Mouse (Mus musculus) stomach, postnatal 0 days (tissue): ENCODE data around the gene Nsun2.

Experiments
- CTCF ChIP-seq: IDR thresholded peaks from 2 replicates; pipeline ENCODE4 v1.5.1; 2016; ENCODE audit warnings: antibody characterized with exemption, low read depth, mild to moderate bottlenecking, moderate library complexity
- EP300 ChIP-seq: optimal IDR thresholded peaks from 2 replicates; pipeline ENCODE3; 2016; ENCODE audit warnings: antibody characterized with exemption

DNA sequence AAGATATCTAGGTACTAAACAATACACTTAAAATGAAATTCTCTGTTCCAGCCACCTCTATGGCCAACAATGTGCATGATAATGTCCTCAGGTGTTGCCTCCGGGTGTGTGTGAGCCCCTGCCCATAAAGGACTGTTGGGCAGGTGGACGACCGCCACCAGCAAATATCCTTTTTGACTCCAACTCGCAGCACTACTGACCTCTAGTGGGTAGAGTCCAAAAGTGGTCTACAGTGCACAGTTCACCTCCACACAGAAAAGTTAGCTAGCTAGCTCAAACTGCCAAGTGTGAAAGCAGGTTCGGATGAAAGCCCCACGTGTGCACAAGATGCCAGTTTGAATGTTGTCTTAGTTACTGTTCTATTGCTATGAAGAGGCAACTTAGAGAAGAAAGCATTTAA lies 48.2 kb upstream of the Nsun2 start:
- peak; percentile 75 for TF ChIP-seq CTCF
- no peak for TF ChIP-seq EP300
